Mouse (Mus musculus): ENCODE measurements around the gene Tmem138.
A peak's percentile ranks its signal among the peaks of the same experiment; 100 is the strongest.

Tmem138 gene

DNA sequence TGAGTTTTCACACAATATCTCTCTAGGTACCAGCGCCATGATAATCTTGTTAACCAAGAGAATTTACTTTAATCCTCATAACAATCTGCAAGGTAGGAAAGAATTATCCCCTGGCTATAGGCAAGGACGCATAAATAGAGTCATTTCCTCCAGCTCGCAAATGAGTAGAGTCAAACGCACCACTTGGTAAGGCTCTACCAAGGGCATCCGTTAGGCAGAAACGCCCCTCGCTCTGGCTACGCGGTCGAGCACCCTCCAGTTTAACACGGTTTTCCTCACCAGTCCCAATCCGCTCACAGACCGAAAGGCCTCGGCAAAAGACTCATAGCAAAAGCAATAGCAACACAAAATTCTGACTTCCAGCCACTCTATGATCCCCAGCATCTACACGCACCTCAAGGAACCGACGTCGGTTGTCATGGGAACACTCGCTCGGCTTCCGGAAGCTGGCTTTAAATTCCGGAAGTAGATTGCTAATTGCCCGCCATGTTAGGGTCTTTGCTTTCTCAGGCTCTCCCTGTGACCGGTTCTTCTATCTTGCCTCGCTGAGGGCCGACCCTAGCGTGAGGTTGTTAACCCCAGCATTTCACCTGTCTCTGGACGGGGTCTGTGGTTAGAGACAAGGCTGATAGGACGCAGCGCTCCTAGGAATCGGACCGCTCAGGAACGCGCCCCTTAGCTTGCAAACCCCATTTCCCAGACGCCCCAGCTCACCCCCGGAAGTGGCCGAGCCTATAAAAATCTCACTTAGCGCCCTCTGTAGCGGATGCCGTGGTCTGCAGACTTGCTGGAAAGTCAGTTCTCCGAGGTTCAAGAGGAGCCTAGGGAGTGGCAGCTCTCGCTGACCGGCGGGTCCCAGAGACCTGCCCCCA, at the start of gene Tmem138, which contains the start of gene Cyb561a3:
Tmem138 (minus strand) TSS at position 673 of the 872 bp plus-strand sequence.
Cyb561a3 (plus strand) TSS at position 483 of the 872 bp plus-strand sequence.
- peak; percentile 75 for DNase-seq (ENCODE audit: low spot score)

DNA sequence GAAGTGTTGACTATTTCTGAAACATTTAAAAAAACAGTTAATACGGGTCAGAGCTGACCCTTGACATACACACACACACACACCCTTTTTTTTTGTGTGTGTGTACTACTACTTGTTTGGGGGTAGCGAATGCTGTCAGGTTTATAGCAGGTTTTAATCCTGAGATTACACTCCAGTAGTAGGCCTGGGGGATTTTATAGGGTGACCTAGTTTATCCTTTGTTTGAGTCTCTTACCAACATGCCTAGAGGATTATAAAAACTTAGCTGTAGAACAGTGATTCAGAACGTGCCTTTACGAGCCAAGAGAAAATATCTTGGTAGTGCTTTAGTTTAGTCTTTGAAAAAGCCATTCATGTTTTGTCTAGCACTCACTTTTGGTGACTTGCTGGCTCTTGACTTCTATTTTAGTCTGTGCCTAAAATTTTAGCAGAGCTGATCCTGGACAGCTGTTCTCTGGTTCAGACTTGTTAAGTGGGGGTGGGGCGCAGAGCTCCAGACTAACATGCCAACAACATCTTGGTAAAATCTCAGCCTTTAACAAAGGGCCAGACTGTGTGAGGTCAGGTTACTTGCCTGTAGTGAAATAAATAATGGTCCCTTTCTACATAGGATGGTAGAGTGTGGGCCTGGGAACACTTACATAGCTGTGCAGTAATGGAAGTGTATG, 31.5 kb upstream of the Tmem138 start:
- DNase-seq (ENCODE audit: low spot score): no peak

DNA sequence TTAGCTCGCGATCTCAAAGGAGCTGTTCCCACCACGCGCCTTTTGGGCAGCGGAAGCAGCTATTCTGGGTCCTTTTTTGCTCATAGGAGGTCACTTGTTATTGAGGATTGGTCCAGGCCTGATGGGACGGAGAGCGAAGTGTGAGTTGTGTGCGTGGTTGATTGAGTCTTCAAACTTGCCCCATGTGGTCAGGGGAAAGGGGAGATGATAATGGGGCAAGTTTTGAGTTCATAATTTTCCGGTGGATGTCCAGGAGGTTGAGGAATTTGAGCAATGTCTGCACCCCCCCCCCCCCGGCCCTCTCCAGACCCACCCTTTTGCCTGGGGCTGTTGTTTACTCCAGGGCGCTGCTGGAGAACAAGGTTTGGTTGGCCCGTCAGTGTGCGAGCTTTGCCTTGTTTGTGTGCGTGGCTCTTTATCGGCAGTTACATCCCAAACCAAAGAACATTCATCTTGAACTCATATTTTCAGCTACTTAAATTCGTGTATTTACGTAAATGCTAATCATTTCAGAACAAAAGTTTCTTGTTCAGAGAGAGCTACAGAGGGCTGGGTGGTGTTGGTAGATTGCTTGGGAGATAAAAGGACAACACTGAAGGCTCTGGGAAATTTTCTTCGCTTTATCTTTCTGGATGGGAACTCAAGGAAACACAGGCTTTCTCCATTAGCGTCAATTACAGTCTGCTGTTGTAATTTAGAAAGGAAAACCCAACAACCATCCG, 28.9 kb upstream of the Tmem138 start:
- DNase-seq (ENCODE audit: low spot score): no peak

DNA sequence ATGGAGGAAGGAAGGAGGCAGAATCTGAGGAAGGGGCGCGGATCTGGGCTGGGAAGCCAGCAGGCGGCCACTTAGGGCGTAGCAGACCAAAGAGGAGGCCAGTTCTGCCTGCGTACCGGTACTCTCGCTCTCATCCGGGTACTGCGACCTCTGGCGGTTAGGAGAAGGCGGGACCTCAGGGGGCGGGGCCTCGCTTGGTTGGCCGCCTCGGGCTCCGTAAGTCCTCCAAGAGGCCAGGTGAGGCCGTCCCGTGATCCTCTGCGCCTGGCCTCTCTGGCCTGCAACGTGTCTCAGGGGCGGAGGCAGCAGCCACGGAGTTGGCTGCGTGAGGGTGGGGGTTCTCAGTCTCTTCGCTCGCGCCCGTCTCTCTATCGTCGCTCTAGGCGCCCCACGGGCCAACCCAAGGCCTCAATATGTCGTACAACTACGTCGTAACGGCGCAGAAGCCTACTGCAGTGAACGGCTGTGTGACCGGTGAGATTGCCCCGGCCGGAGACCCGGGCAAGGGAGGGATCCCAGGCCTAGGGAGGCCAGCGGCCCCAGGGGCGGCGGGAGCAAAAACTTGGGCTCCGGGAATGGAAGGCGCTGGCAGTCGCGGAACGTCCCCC, 28.2 kb upstream of the Tmem138 start, which contains the start of the genes Ddb1 and Tkfc:
Ddb1 (plus strand) TSS at position 35 of the 608 bp plus-strand sequence.
Tkfc (minus strand) TSS at position 362 of the 608 bp plus-strand sequence.
- DNase-seq (ENCODE audit: low spot score): peak; percentile 96

GRCm38 (mm10) chr19:10604534-10604933, 27.4 kb upstream of the Tmem138 start:
- no peak for DNase-seq (ENCODE audit: low spot score)

GRCm38 (mm10) chr19:10603660-10604523, 26.7 kb upstream of the Tmem138 start:
- no peak for DNase-seq (ENCODE audit: low spot score)

GRCm38 (mm10) chr19:10602787-10603186, 25.6 kb upstream of the Tmem138 start:
- DNase-seq (ENCODE audit: low spot score): peak; percentile 64

DNA sequence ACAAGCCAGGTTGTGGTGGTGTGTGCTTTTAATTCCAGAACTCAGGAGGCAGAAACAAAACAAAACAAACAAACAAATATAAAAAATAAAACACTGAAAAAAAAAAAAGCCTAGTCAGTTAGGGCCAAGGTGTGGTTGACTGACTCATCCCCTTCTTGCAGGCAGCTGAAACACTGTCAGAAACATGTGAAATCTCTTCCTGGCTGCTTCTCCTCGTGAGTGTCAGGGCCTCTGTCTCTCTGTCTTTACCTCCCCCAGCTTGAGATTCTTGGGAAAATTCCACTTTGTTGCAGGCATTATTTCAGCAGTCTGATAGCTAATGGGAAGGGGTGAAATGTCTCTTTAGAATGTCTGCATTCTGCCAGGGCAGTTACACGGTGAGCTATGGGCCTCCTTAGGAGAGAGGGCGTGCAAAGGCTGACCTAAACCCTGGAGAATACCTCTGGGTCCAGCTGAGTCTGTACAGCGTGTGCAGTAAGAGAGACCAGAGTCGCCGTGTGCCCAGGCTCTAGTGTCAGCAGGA, 25.1 kb upstream of the Tmem138 start:
- no peak for DNase-seq (ENCODE audit: low spot score)

DNA sequence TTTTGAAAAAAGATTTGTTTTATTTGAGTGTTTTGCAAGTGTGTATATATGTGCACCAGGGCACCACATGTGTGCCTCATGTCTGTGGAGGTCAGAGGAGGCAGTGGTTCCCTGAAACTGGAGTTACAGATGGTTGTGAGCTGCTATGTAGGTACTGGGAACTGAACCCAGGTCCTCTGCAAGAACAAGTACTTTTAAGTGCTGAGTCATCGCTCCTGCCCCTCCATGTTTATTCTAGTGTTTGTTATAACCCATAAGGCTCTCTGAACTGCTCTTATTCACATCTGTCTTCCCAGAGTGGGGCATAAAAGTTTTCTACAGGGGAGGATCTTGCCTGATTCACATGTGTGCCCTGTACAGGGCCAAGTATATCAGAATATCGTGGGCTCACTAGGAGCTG, 22.5 kb upstream of the Tmem138 start:
- DNase-seq (ENCODE audit: low spot score): no peak

DNA sequence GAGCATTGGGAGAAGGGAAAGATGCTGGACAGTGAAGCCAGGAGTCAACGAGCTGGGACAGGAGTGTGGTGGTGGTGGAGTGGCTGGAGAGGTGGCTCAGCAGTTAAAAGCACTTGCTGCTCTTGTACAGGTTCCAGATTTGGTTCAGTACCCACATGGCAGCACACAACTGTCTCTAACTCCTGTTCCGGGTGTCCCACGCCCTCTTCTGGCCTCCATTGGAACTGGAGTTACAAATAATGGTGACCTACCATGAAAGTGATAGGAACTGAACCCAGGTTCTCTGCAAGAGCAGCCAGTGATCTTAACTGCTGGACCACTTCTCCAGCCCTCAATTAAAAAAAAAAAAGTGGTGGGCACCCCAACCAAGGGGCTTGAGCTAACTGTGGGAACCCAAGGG, 21.0 kb upstream of the Tmem138 start:
- no peak for DNase-seq (ENCODE audit: low spot score)

DNA sequence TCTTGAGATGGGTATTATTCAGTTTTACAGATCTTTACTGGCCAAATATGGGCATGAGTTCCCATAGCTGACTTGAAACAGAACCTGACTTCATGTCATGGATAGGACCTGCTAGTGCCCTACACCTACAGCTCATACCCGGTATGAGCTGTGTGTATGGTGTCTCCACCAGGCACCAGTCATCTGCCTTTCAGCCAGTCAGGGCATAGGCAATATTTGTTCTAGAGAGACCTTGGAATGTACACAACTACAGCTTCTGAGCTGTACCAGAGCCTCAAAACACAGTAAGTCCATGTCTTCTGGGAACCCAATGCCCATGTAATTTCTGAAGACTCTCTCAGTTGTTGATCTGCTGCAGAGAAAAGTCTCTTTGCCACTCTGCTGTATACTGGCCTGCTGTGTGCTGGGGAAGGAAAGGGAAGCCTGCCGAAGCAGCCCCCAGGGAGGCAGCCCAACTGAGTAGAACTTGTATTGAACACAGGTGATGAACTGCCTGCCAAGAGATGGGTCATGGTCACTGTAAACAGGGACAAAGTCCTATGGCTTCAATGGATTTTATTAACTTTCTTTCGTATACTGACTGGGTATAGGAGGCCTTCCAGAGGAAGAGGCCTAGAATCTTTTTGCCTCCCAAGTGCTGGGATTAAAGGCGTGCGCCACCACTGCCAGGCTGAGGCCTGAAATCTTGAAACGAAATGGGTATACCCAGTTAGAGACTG, 14.7 kb upstream of the Tmem138 start:
- DNase-seq (ENCODE audit: low spot score): no peak

GRCm38 (mm10) chr19:10590301-10590700, 13.1 kb upstream of the Tmem138 start:
- DNase-seq (ENCODE audit: low spot score): no peak

- DNase-seq (ENCODE audit: low spot score): no peak
Measured at GRCm38 (mm10) chr19:10589127-10589857, 12.1 kb upstream of the Tmem138 start.

DNA sequence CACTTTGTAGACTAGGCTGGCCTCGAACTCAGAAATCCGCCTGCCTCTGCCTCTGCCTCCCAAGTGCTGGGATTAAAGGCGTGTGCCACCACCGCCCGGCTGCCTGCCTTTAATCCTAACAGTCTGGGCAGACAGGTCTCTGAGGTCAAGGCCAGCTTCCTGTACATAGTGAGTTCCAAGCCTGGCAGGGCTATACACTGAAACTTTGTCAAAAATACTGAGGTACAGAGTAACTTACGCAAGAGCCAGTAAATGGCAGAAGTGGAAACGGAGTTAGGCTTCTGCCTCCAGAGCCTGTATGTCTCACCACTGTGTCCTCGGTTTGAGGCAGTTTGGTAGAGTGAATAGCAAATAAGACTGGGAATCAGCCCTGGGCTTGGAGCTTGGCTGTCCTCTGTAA, 10.1 kb upstream of the Tmem138 start:
- no peak for DNase-seq (ENCODE audit: low spot score)

GRCm38 (mm10) chr19:10585112-10585511, 8.0 kb upstream of the Tmem138 start:
- no peak for DNase-seq (ENCODE audit: low spot score)

- DNase-seq (ENCODE audit: low spot score): no peak
Measured at GRCm38 (mm10) chr19:10583550-10584146, 6.5 kb upstream of the Tmem138 start.

DNA sequence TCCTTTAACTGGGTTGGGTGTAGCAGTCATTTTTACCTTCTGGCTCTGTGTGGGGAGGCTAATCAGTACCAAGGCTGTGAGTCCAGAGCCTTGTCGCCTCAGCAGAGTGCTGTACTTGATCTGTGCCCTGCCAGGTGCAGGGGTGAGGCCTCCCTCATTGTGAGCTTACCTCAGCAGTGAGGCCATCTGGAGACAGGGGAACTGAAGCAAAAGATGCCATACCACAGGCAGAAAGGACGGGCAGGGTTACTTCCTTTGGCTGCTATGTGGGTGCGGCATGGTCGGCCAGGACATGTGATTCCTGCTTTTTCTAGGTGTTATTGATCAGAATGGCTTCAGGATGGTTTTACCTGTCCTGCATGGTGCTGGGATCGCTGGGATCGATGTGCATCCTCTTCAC, 4.8 kb upstream of the Tmem138 start:
- no peak for DNase-seq (ENCODE audit: low spot score)

- no peak for DNase-seq (ENCODE audit: low spot score)
Measured at GRCm38 (mm10) chr19:10580761-10581160, 3.6 kb upstream of the Tmem138 start.

DNA sequence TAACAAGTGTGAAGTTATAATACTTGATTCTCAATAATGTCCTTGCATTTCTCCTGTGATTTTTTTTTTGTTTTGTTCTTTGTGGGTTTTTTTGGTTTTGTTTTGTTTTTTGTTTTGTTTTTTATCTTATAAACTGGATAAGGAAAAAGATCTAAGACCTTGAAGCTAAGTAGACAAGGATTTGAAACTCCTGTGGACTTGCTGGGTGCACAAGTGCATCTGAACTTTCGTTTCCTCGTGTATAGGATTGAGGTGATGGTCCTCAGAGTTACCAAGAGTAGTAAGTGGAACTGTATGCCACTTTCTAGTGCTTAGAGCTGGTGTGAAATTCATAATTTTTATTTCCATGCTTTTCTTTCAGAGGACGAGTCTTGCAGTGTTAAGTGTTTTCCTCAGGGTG, 2.9 kb upstream of the Tmem138 start:
- no peak for DNase-seq (ENCODE audit: low spot score)

Data from ovary, postnatal 10 days (tissue).